Mouse (Mus musculus) CH12F3 (cell line): ENCODE results near the gene Myo1b.

Source experiments
- in situ Hi-C: fragments of 300-500 bp; cut with MboI; formaldehyde crosslinking; loops from 2 replicates; pipeline ENCODE4 v1.14.3; 2020; ENCODE audit warnings: low sequenced_read_pairs

Myo1b gene

GRCm38 (mm10) chr1:51739252-51739852 is 176.5 kb downstream of the Myo1b start:
- in situ Hi-C loops = no loop called here

DNA sequence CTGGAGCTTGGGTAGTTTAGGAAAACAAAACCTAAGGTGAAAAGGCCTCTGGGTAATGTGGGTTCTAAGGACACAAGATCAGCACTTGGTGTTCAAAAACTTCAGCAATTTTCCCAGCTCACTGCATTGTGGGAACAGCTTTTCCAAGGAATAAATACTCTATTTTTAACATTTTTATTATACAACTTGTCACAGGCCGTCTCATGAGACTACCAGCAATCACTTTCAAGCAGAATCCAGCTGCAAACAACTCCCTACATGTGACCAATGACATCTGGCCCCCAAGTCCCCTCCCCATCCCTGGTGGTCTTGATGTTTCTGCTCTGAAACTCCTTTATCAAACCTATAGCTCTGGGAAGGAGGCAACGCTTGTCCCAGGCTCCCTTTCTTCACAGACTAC is 179.0 kb downstream of the Myo1b start:
- in situ Hi-C loops = no loop called here

- in situ Hi-C loops = no loop called here
Observed at GRCm38 (mm10) chr1:51734721-51735120, 181.2 kb downstream of the Myo1b start.

DNA sequence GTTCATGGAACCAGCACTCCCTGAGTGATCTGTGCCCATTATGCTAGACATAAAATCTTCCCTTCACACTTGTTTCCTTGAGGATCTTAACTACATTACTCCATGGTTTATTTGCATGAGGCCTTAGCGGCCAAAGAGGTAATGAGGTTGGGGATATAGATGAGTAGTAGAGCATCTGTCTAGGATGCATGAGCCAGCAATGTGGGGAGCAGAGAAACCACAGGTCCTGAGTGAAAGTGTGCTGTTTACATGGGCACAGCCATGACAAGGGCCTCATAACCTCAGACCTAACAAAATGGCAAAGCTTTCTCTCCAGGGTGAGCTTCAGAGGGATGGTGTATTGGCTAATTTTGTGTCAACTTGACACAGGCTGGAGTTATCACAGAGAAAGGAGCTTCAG is 186.5 kb downstream of the Myo1b start:
- in situ Hi-C loops = no loop called here

DNA sequence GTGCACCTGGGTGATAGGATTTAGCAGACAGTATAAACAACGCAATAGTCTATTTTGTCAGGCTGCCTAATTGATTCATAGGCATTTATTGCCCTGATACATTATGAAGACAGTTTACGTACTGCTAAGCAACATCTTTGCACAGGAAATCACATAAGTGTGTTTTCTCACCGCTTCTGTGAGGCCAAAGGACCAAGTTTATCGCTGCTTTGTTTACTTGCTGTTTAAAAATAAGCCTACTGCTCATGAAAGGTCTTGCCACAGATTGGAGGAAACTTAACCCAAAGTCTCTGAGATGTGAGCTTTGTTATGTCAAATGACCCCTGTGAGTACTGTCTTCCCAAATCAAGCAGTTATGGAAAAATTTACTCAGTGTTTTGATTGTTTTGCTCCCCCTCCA is 187.1 kb downstream of the Myo1b start:
- in situ Hi-C loops = no loop called here

- in situ Hi-C loops = no loop called here
Observed at GRCm38 (mm10) chr1:51719897-51720673, 195.8 kb downstream of the Myo1b start.

- in situ Hi-C loops = no loop called here
Observed at GRCm38 (mm10) chr1:51710831-51711230, 205.0 kb downstream of the Myo1b start.

DNA sequence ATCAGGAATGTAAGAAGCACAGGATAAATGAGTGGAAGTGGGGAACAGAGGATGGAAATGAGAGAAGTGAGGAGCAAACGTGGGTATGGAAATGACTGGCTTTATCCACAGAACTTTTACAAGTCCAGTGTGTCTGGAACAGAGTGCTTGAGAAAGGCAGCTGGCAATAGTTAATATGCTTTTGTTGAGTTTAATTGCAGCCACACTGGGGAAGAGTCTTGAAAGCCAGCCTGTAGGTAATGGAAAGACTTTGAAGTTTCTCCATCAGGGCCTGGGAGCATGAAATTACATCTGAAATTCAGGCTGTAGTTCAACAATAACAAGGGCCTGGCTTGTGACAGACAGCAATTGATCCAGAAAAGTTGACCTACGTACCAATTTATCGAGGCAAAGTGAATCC is 209.8 kb downstream of the Myo1b start:
- in situ Hi-C loops = no loop called here

DNA sequence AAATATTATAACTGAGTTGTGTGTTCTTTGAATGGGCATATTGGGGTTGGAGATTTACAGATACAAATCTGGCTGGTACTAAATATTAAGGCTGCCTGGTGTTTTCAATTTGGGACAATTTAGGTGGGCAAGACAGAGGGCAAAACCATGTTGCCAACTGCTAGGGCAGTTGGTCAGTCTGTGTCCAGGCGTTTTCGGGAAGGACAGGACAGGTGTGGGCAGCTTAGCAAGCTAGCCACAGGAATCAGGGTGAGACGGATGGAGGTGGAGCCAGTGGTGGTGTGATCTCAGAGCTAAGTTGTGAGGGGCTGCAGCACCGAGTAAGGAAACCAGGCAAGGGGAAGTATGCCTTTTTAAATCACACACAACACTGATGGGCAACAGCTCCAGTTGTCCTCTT is 211.3 kb downstream of the Myo1b start:
- in situ Hi-C loops = no loop called here
